Mouse (Mus musculus) cerebral cortex, adult 2 months (tissue): Measurements from ENCODE around the gene B3galt5.

Experiments used
- WGBS: fragments of 180-500 bp; shearing (Covaris S2); methylation state at CpG from one replicate; pipeline ENCODE4 v1.1.7; 2018; 5-methylcytosine and 5-hydroxymethylcytosine counted together

B3galt5 gene

DNA sequence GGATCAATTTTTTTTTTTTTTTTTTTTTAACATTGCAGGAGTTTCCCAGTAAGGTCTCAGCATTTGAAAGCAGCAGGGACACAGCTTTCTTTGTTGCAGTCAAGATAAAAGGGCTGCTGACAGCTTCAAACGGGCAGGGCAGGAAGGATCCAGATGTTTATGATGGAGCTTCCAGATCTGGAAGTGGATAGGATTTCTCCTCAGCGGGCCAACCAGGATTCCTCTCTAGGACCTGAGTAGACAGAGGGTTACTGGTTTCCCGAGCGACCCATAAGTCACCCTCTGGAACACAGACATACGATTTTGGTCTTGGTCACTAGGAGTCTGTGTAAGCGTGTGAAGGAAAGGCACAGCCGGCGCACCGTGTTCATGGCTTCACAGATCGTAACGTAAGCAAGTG lies 112.5 kb downstream of the B3galt5 start:
- WGBS = 65% methylated on average over 11 of the region's 11 CpGs

DNA sequence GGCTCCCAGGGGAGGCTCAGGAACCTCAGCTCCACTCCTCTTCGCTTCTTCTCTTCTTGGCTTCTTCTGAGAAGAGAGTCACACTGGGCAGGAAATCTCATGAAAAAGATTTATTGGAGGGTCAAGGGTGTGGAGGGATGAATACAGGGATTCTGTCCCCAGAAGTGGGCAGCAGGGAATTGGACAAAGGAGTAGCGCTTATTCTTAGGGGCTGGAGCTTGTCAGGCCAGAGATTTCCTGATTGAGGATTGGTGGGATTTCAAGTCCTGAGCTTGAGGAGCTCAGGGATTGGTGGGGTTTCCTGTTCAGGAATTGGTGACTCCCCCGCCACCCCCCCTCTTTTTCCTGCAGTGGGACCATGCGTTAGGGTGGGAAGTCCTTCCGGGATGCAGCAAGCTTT lies 113.2 kb downstream of the B3galt5 start:
- WGBS = 71% methylated on average over 5 of the region's 5 CpGs

- WGBS = 92% methylated on average over 2 of the region's 2 CpGs
Observed at GRCm38 (mm10) chr16:96351520-96351919, 115.9 kb downstream of the B3galt5 start.

DNA sequence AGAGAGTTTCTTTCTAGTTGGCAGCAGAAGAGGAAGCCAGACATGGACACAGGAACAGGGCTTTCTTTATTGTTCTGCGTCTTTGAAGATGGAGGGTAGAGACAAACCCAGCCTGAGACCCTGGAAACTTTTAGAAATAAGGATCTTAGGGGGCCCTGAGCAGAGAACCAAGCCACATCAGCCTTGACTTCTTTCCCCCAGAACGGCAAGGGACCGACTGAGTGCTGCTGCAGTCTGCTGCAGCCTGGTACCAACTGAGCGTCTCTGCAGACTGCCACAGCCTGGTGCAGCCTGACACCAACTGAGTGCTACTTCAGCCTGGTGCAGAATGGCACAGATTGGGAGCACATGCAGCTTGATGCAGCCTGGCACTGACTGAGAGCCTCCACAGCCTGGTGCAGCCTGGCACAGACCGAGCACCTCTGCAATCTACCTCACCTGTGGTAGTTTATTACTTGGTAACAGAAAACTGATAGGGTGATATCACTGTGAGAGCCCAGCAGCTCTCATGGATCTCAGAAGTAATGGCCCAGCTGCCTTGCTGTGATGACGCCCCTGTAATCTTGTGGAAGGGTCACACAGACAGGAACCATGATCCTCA lies 117.8 kb downstream of the B3galt5 start:
- WGBS = 78% methylated on average over 6 of the region's 6 CpGs

DNA sequence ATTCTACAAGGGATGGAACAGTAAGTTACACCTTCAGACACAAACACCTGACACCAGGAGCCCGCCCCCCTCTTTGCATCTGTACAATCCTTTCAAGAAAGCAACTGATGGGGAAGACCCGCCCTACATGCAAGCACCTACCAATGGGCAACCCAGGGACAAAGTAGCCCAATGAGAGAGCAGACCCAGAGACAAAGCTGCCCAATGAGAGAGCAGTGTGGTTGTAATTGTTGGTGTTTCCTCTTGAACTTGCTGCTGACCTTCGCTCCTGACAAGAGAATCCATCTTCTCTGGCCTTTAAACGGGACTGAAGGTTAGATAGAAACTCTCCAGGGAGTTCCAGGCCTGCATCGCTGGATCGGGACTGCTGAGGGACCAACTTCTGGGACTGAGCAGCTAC lies 118.4 kb downstream of the B3galt5 start:
- 75% methylated on average over 6 of the region's 6 CpGs for WGBS

DNA sequence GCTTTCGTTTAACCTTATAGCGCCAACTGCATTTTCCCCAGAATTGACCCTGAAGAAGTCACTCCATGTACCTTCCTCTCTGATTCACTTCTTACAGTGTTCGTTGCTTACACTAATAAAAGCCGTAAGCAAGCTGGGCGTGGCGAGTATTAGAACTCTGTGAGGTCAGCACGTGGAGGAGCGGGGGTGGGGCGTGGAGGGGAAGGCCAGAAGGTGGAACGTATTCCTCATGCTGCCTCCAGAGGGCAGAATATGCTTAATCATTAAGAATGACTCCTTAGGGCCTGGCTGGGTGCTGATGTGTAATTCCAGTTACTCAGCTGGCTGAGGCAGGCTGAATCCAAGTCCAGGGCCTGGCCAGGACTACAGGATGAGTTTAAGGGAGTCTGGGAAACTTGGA lies 122.3 kb downstream of the B3galt5 start:
- 14% methylated on average over 10 of the region's 10 CpGs for WGBS

DNA sequence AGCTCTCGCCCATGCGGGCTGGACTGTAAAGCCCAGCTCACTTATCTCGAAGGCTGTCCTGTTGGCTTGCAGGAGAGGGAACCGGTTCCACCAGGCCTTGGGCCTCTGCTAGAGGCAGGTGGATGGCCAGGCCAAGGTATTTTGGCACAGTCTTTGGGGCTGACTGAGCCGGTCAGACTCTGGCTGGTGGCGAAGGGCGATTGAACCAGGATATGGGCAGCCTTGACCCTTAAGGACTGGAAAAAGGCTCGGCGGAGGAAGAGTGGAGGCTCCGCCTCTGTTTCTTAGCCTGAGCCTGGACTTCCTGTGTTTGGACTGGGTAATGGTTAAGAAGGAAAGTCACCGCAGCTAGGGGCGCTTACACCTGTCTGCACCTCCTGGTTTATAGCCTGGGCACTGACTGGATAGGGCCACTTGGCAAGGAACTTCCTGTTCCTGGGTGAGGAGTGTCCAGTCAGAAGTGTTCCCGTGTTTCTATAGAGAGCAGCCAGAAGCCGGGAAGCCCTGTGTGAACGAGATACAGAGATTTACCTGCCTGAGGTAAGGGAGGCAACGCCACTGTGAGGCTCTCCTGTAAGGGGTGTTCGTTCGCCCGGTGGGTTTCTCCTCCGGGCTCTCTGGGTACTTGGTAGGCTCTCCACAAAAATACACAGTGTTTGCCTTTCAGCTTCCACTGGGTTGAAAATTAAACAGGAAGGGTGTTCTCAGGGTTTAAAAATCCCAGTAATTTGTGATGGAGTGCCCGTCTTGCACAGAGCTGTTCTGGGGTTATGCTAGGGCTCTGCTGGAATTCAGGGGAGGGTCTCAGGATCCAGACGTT lies 125.9 kb downstream of the B3galt5 start:
- 82% methylated on average over 22 of the region's 22 CpGs for WGBS

DNA sequence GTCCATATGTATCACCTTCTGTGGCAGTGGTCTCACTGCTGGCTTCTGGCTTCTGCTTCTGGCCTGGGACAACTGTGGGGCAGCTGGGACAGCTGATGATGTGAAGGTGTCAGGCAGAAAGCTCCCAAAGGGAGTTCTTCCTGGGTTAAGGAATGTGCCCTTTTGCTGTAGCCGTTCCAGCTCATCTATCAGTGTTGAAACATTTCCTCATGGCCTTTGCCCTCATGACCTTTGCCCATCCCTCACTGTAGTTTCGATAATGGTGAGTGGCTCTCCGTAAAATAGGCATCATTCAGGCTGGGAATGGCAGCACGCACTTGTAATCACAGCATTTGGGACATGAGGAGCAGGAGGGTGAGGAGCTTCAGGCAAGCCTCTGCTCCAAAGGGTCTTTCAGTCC lies 127.3 kb downstream of the B3galt5 start:
- 84% methylated on average over 4 of the region's 4 CpGs for WGBS

- WGBS = 87% methylated on average over 5 of the region's 5 CpGs
Observed at GRCm38 (mm10) chr16:96363277-96363676, 127.7 kb downstream of the B3galt5 start.

- 96% methylated on average over 11 of the region's 11 CpGs for WGBS
Observed at GRCm38 (mm10) chr16:96364870-96365269, 129.3 kb downstream of the B3galt5 start.
